Mouse (Mus musculus): ENCODE measurements around the gene Fam229a. TPM values are rescaled to one million over a fixed set of nuclear protein-coding genes. Genes with fewer than 3 reads are reported as not detected.

The Fam229a gene
- total RNA-seq, 2 experiments from 2014 or later: not detected

- ATAC-seq (replicated peaks; ENCODE audit: low FRiP score, low TSS enrichment, poor library complexity, severe bottlenecking): no peak; the same call in 1 of the 2 replicates
Observed at GRCm38 (mm10) chr4:129494681-129495080, 3.7 kb downstream of the Fam229a start.

GRCm38 (mm10) chr4:129495672-129496562, 4.9 kb downstream of the Fam229a start:
- ATAC-seq (replicated peaks; ENCODE audit: low FRiP score, low TSS enrichment, poor library complexity, severe bottlenecking): peak; percentile 50

- ATAC-seq (replicated peaks; ENCODE audit: low FRiP score, low TSS enrichment, poor library complexity, severe bottlenecking): no peak
Observed at GRCm38 (mm10) chr4:129496631-129497030, 5.6 kb downstream of the Fam229a start.

DNA sequence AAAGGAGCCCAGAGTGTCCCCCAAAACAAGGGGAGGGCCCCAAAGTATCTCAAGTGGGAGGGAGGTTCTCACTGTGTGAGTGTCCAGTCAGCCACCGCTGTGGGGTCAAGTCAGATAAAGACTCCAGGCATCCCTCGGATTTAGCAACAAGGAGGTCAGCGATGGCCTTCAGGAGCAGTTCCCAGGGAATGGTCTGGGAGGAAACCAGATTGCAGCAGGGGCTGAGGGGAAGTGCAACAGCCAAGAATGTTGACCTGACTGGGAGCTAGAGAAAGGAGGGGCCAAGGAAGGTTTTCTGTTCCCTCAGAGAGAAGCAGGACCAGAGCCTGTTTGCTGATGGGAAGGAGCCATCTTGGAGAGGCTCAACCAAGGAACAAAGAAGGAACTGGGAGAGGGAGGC, 8.0 kb downstream of the Fam229a start:
- no peak for ATAC-seq (replicated peaks; ENCODE audit: low FRiP score, low TSS enrichment, poor library complexity, severe bottlenecking)

GRCm38 (mm10) chr4:129500017-129500416, 9.0 kb downstream of the Fam229a start:
- no peak for ATAC-seq (replicated peaks; ENCODE audit: low FRiP score, low TSS enrichment, poor library complexity, severe bottlenecking)

- ATAC-seq (replicated peaks; ENCODE audit: low FRiP score, low TSS enrichment, poor library complexity, severe bottlenecking): peak; percentile 62
Observed at GRCm38 (mm10) chr4:129500607-129501566, 9.9 kb downstream of the Fam229a start.

GRCm38 (mm10) chr4:129502327-129502888, 11.4 kb downstream of the Fam229a start:
- ATAC-seq (replicated peaks; ENCODE audit: low FRiP score, low TSS enrichment, poor library complexity, severe bottlenecking): no peak

DNA sequence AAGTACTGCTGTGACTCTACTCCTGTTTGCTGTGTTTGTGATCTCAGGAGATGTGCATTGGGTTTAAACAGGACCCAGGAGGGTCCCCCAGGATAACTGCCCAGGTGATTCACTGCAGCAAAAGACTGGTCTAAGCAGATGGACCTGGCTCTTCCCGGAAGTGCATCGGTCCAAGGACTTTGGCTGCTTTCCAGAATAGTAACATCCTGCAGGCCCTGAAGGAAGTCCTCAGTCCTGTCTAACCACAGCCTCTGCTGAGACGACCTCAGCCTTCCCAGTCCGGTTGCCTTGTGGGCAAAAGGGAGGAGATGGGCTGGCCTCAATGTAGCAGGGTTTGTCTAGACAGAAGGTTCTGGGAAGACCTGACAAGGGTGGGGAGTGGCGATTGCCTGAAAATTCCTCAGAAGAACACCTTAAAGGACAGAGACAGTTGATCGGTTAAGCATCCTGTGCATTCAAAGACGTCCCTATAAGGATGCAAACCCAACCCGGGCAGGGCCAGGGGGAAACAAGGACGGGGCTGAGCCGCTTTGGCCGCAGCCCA, 12.0 kb downstream of the Fam229a start:
- ATAC-seq (replicated peaks; ENCODE audit: low FRiP score, low TSS enrichment, poor library complexity, severe bottlenecking): no peak

GRCm38 (mm10) chr4:129505511-129505910, 14.5 kb downstream of the Fam229a start:
- ATAC-seq (replicated peaks; ENCODE audit: low FRiP score, low TSS enrichment, poor library complexity, severe bottlenecking): no peak

DNA sequence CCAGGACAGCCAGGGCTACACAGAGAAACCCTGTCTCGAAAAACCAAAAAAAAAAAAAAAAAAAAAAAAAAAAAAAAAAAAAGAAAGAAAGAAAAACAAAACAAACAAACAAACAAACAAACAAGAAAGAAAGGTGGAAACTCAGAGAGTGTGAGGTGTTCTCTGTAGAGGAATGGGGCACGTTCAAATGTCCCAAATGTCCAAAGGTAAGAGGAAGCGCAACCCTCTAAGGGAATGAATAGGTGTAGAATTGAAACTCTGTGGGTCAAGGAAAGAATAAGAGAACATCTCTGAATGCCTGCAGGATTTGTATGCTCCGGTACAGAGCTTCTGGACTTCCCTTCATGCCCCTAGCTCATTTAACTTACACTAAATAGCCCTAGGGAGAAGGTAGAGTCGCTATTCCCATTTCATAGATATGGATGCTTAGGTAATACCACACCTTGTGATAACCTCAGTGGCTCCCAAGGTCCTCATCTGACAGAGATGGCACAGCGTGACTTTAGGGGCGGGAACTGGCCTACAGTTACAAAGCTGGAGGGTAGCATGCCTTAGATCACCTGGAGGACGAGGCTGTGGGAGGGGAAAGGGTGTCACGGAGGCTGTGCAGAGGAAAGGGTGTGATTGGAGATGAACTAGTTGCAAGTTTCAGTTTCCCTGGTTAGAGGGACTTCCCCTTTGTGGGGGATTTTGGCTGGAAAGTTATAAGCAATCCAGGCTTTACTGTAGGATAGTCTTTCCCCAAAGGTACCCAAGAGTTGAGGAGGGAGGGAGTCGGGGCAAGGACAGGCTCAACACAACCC, 16.6 kb downstream of the Fam229a start:
- peak; percentile 8; the same call in 1 of the 2 replicates for ATAC-seq (replicated peaks; ENCODE audit: low FRiP score, low TSS enrichment, poor library complexity, severe bottlenecking)

- ATAC-seq (replicated peaks; ENCODE audit: low FRiP score, low TSS enrichment, poor library complexity, severe bottlenecking): peak; percentile 42
Observed at GRCm38 (mm10) chr4:129508237-129508515, 17.2 kb downstream of the Fam229a start.

DNA sequence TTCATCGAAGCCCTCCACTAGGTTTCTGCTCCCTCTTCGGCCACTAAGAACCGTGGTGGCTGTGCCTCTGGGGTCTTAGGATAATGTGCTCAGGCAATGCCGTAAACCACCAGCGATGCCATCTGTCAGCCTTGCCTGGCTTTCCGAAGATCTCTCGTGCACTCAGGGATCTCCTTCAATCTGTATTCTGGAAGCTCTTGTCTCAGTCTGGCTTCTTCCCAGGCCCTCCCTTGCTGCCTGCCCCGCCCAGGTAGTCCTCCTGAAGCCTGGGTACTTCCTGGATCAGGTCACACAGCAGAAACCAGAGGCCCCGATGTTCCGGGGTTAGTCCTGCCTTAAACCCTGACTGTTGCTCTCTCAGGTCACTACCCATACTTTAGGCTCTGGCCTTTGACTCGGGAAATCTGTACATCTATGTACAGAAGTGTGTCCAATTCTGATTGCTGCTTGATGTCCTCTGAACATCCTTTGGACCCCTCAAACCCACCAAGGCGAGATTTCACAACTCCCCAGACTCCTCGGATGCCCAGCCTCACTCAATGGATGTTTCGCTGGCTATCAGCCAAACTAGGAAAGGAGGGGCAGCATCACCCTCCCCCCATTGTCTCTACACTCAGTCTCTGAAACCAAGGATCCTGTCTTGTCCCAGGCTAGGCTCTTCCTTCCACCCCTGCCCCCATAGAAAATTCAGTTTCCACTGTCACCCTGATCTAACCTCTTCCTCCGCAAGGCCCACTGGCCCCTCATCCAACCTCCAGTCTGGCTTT, 18.0 kb downstream of the Fam229a start:
- no peak for ATAC-seq (replicated peaks; ENCODE audit: low FRiP score, low TSS enrichment, poor library complexity, severe bottlenecking)

DNA sequence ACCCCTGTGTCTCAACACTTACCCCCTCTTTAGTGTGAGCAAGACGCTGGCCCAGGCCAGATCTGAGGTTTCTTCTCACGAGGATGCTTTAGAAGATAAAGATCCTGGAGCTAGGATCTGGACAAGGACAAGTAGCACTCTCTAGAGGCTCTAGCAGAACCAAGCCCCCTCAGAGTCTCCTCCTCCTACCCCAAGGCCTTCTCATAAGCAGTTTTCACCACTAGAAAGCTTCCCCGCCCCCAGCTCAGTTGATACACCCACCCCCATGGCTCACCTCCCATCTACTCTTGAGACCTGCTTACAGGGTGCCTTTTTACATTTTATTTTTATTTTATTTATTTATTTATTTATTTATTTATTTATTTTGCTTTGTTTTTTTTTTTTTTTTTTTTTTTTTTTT, 18.7 kb downstream of the Fam229a start:
- ATAC-seq (replicated peaks; ENCODE audit: low FRiP score, low TSS enrichment, poor library complexity, severe bottlenecking): no peak

GRCm38 (mm10) chr4:129510723-129511412, 19.9 kb downstream of the Fam229a start:
- no peak for ATAC-seq (replicated peaks; ENCODE audit: low FRiP score, low TSS enrichment, poor library complexity, severe bottlenecking)

DNA sequence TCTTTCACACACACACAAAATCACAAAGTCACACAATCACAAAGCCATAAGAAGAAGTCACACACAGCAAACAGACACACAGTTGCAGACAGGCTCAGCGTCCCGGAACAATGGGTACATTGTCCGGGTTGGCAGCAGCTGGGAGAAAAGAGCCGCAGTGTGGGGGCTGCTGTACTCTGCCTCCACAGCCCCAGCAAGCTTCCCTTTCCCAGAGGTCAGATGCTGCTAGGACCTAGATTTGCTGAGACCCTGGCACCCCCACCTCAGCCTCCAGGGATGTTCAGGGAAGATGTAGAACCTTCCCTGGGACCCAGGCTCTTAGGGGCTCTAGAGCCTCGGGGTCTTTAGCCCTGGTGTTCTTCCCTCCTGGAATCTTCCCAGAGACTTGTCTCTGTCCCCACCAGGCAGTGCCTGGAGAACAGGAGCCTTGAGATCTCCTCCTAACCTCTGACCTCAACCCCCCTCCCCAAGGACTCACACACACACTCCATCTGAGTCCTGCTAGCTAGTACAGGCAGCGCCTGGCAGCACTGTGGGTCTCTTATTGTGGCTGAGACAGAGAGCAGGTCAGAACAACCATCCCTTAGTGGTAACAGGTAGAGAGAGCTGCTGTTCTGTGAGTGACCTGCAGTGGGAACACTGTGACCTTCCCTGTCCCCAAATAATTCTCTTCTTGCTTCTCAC, 20.6 kb downstream of the Fam229a start:
- no peak for ATAC-seq (replicated peaks; ENCODE audit: low FRiP score, low TSS enrichment, poor library complexity, severe bottlenecking)

DNA sequence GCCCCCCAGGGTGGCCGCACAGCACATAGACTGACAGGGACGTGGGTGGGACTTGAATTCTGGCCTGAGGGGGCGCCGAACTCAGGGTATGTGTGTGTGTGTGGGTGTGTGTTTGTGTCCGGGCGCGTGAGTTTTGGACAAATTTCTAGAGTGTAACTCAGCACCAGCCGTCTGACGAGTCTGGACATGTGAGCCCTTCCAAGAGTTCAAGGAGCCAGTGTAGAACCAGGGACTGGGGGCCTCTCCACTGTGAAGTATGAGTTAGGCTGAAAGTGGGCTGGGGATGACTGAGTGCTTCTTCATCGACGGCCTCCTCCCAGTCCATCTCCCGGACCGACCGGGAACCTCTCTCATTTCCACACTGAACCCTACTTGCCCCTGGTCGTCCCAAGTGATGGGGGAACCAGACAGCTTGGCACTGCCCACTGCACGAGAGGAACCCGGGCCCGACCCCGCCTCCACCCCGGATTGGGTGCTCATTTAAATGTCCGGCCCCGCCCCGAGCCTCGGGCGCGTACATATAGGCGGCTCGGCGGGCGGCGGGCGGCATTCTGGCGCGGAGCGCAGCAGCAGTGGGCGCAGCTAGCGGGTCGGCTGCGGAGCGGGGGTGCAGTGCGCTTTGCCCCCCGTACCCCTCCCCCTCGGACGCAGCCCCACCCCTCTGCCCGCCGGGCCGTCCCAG, 22.2 kb downstream of the Fam229a start, which contains the start of gene Marcksl1:
Gene Marcksl1, plus strand, starts transcription at position 496 of the 682 bp plus-strand sequence.
- ATAC-seq (replicated peaks; ENCODE audit: low FRiP score, low TSS enrichment, poor library complexity, severe bottlenecking): peak; percentile 77

DNA sequence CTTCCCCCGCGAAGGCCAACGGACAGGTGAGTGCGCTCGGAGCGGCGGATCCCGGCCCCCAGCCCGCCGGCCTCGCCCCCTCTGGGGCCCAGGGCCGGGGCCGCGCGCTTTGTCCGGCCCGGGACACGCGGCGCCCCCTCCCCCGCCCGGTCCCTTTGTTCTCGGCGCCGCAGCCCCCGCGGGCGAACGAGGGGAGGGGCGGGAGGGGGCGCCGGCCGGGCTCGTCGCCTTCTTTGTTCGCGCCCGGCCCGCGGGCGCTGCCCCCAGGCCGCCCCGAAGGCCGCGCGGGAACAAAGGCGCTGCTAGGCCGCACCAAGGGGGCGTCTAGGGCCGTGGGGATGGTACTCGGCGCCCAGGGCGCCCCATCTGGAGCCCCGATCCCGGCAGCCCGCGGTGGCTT, 22.9 kb downstream of the Fam229a start:
- ATAC-seq (replicated peaks; ENCODE audit: low FRiP score, low TSS enrichment, poor library complexity, severe bottlenecking): no peak
